Mouse (Mus musculus): Measurements from ENCODE around the gene Tfap2a. TPM values are rescaled to one million over a fixed set of nuclear protein-coding genes. Genes with fewer than 3 reads are reported as not detected.

The Tfap2a gene
- total and polyA plus RNA-seq, 3 experiments: not detected

DNA sequence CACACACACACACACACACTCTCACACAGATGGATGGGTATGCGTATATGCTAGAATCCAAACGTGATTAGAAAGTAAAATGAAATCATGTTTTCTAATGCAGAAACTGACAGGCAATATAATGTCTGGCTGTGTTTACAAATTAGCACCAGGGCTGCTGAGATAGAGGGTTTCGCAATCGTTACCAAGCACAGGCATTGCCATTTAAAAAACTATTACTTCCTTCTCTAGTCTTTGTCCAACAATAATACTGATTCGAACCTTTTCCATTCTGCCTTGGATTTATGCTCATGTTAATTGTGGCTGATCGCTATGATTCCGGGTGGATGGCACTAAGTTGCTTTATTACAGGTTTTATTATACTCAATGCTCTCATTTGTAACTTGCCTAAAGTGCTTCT is 12.3 kb downstream of the Tfap2a start (continued):
- TF ChIP-seq MYC (IDR thresholded peaks at IDR 0.05; ENCODE audit: low read depth, low read length) (no peak), GABPA (IDR thresholded peaks at IDR 0.05; ENCODE audit: low read depth, low read length) (no peak)

DNA sequence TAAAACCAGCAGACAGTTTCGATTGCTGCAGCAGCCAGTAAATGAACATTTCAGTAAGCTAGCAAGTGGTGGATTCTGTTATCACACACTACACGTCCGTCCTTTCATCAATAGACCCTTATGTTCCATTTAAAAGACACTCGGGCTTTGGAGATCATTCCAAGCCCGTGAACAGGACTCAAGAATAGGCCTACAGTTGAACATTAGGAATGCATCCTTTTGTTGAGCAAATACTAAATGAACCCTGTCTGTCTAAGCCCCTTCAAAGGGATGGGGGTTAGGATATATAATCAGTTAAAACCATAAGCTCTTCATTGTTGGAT is 14.6 kb downstream of the Tfap2a start:
- H3K9ac ChIP-seq (ENCODE audit: control insufficient read depth, low read depth, low read length, poor library complexity, severe bottlenecking): no peak overlapping the region
- TF ChIP-seq RAD21 (IDR thresholded peaks at IDR 0.05; ENCODE audit: low read depth, low read length): no peak
- TF ChIP-seq UBTF (IDR thresholded peaks at IDR 0.05; ENCODE audit: borderline replicate concordance, insufficient read depth, low read depth, low read length): no peak
- TF ChIP-seq TCF12 (IDR thresholded peaks at IDR 0.05; ENCODE audit: low read depth, low read length): no peak
- TF ChIP-seq USF2 (IDR thresholded peaks at IDR 0.05; ENCODE audit: borderline replicate concordance in 1 of 2, insufficient read depth in 1 of 2, low read depth in 1 of 2, low read length in 2 of 2): no peak
- TF ChIP-seq NELFE (IDR thresholded peaks at IDR 0.05; ENCODE audit: low read depth, low read length): no peak
- no peak for TF ChIP-seq MAX (IDR thresholded peaks at IDR 0.05; ENCODE audit: low read length)
- TF ChIP-seq USF1 (IDR thresholded peaks at IDR 0.05; ENCODE audit: low read depth, low read length): no peak
- TF ChIP-seq MEF2A (IDR thresholded peaks at IDR 0.05; ENCODE audit: extremely low read depth, insufficient replicate concordance, low read depth, low read length, poor library complexity, severe bottlenecking): no peak
- no peak for TF ChIP-seq ZC3H11A (IDR thresholded peaks at IDR 0.05; ENCODE audit: low read depth, low read length)
- TF ChIP-seq CTCF (IDR thresholded peaks at IDR 0.05 in 2 of 3, conservative IDR thresholded peaks at IDR 0.05 in 1 of 3; ENCODE audit: control insufficient read depth in 1 of 3, insufficient read depth in 1 of 3, low read depth in 2 of 3, low read length in 3 of 3, poor library complexity in 1 of 3, severe bottlenecking in 1 of 3): no peak
- no peak for TF ChIP-seq SIN3A (IDR thresholded peaks at IDR 0.05; ENCODE audit: low read length)
- TF ChIP-seq JUND (IDR thresholded peaks at IDR 0.05; ENCODE audit: low read depth, low read length): no peak
- no peak for TF ChIP-seq SMC3 (IDR thresholded peaks at IDR 0.05; ENCODE audit: low read depth, low read length)
- TF ChIP-seq TBP (IDR thresholded peaks at IDR 0.05; ENCODE audit: low read depth, low read length): no peak
- no peaks in the 10 kb centered on the region for H3K27me3 ChIP-seq (ENCODE audit: control insufficient read depth in 1 of 2, insufficient read depth in 2 of 2, low read length in 2 of 2)
- H3K79me2 ChIP-seq (ENCODE audit: control insufficient read depth, insufficient read depth, low read length, poor library complexity): no peaks in the 10 kb centered on the region
- no peak for DNase-seq (ENCODE audit: low read depth, low spot score)
- H3K27ac ChIP-seq (ENCODE audit: control insufficient read depth, low read depth, low read length): no peak overlapping the region
- no peak overlapping the region for H3K4me3 ChIP-seq (ENCODE audit: control insufficient read depth in 1 of 2, insufficient read depth in 1 of 2, low read depth in 2 of 2, low read length in 2 of 2)
- H3K4me1 ChIP-seq (ENCODE audit: control insufficient read depth in 1 of 2, insufficient read depth in 2 of 2, low read length in 2 of 2): no peaks in the 10 kb centered on the region
- no peaks in the 10 kb centered on the region for H3K9me3 ChIP-seq (replicated peaks; ENCODE audit: insufficient read depth, low read length)
- H3K36me3 ChIP-seq (ENCODE audit: control insufficient read depth in 1 of 2, insufficient read depth in 2 of 2, low read length in 2 of 2): no peaks in the 10 kb centered on the region

DNA sequence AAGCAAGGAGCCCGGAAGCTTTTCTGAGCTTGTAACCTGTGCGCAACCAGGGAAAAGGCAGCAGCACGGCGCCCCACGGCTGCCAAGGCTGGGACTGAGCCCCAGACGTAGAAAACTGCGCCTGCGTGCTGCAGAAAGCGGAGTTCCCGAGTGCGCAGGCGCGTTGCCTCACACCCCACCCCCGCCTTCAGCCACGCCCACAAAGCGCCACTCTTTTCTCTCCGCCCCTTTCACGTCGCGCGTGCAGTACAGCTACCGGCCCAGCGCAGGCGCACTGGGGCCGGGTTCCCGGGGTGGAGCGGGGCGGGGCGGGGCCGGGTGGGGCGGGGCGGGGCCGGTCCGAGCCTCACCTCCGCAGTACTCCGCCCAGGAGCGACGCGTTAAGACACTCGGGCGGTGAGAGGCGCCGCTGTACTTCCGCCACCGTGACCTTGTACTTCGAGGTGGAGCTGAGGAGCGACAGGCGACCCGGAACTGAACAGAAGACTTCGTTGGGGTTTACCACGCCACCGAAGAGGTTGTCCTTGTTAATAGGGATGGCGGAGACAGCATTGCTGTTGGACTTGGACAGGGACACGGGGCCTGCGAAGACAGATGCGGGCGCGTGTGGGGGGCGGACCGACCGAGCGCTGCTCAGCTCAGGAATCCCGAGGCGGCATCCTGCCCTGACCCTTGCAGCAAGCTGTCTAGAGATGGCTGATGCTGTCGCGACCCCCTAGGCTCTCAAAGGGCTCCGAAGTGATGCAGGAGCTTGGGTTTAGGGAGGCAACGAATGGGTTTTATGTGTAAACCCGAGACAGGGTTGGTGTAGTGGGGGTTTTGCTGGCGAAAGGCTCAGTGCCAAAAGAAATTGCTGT is 15.2 kb downstream of the Tfap2a start:
- Histone ChIP-seq H3K27me3 (ENCODE audit: control insufficient read depth in 1 of 2, insufficient read depth in 2 of 2, low read length in 2 of 2) (no peaks in the 10 kb centered on the region), H3K9ac (ENCODE audit: control insufficient read depth, low read depth, low read length, poor library complexity, severe bottlenecking) (no peak overlapping the region), H3K79me2 (ENCODE audit: control insufficient read depth, insufficient read depth, low read length, poor library complexity) (no peaks in the 10 kb centered on the region), H3K4me1 (ENCODE audit: control insufficient read depth in 1 of 2, insufficient read depth in 2 of 2, low read length in 2 of 2) (no peaks in the 10 kb centered on the region), H3K4me3 (ENCODE audit: control insufficient read depth in 1 of 2, insufficient read depth in 1 of 2, low read depth in 2 of 2, low read length in 2 of 2) (no peak overlapping the region), H3K36me3 (ENCODE audit: control insufficient read depth in 1 of 2, insufficient read depth in 2 of 2, low read length in 2 of 2) (no peaks in the 10 kb centered on the region), H3K9me3 (replicated peaks; ENCODE audit: insufficient read depth, low read length) (no peaks in the 10 kb centered on the region), H3K27ac (ENCODE audit: control insufficient read depth, low read depth, low read length) (no peak overlapping the region)
- TF ChIP-seq SIN3A (IDR thresholded peaks at IDR 0.05; ENCODE audit: low read length) (no peak), CHD1 (IDR thresholded peaks at IDR 0.05; ENCODE audit: low read depth, low read length) (no peak), MXI1 (IDR thresholded peaks at IDR 0.05; ENCODE audit: low read depth, low read length) (no peak), MAX (IDR thresholded peaks at IDR 0.05; ENCODE audit: low read length) (no peak), RCOR1 (IDR thresholded peaks at IDR 0.05; ENCODE audit: low read depth, low read length) (no peak)
- DNase-seq (ENCODE audit: low read depth, low spot score): no peak
